Comparison of ENCODE assay signal across 25 mouse cellular contexts in the genomic region with DNA sequence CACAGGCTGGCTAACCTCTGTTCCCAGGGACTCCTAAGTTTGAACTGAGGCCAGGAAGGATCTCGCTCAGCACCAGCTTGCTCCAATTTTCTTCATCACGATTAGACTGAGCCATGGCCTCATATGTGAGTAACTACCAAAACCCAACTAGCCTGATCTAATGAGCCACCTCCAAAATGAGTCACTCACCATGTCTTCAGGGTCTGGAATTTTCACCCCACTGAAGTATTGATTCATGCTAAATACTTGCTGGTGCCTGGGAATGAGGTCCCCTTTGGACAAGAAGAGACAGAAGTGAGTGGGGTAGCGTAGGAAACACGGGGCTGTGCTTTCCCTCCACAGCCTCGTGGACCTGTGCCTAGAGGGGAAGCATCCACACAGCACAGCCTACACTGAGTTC.
"Had no signal": no experiment of that assay in that cellular context is flagged by ENCODE, and none has a peak within 500 bp of the region (broad histone marks: within the 10 kb centered on the region; RNA-seq: fewer than 3 reads in every experiment).

No protein-coding gene starts in this region.

- H3K36me3 ChIP-seq: limb, embryonic 12.5 days; limb, embryonic 15.5 days; lung, embryonic 15.5 days; midbrain, embryonic 10.5 days; midbrain, embryonic 13.5 days; neural tube, embryonic 13.5 days had no signal

- H3K9me3 ChIP-seq: limb, embryonic 12.5 days; limb, embryonic 15.5 days; lung, embryonic 15.5 days; megakaryocyte, embryonic 14.5 days; midbrain, embryonic 10.5 days; midbrain, embryonic 13.5 days; neural tube, embryonic 13.5 days had no signal

- H3K27ac ChIP-seq: layer of hippocampus, adult 2 months; left cerebral cortex, adult 2 months; limb, embryonic 12.5 days; limb, embryonic 15.5 days; lung, embryonic 15.5 days; midbrain, embryonic 10.5 days; midbrain, embryonic 13.5 days; neural tube, embryonic 13.5 days; stomach, postnatal 0 days had no signal

- DNase-seq: kidney, adult 11 months; kidney, adult 9 months; kidney, postnatal 14 days; layer of hippocampus, adult 9-11 months; left cerebral cortex, postnatal 4 days; lung, adult 18-20 months; lung, postnatal 10 days; lung, postnatal 36 days; retina, postnatal 1 day; right cerebral cortex, postnatal 4 days; thymus, adult 2 months; thymus, postnatal 14 days; thymus, postnatal 4 days had no signal

- H3K4me2 ChIP-seq: limb, embryonic 12.5 days; limb, embryonic 15.5 days; lung, embryonic 15.5 days; midbrain, embryonic 13.5 days; neural tube, embryonic 13.5 days had no signal

- ATAC-seq: midbrain, embryonic 13.5 days; midbrain, embryonic 16.5 days had no signal

- H3K9ac ChIP-seq: limb, embryonic 12.5 days; limb, embryonic 15.5 days; lung, embryonic 15.5 days; midbrain, embryonic 13.5 days; neural tube, embryonic 13.5 days had no signal

- H3K27me3 ChIP-seq: limb, embryonic 12.5 days; limb, embryonic 15.5 days; lung, embryonic 15.5 days; neural tube, embryonic 13.5 days had no signal

- H3K4me3 ChIP-seq: layer of hippocampus, adult 2 months; left cerebral cortex, adult 2 months; limb, embryonic 12.5 days; limb, embryonic 15.5 days; lung, embryonic 15.5 days; megakaryocyte, embryonic 14.5 days; midbrain, embryonic 10.5 days; midbrain, embryonic 13.5 days; myocyte; neural tube, embryonic 13.5 days had no signal
